Mouse (Mus musculus) fibroblast of lung, adult 2 months (primary cell): ENCODE results near the gene Podxl.
"Not testable (repeated sequence)": the region's sequence is repeated elsewhere in the genome, so short reads cannot be mapped to it uniquely, and the experiment has no call there.

Experiments used
- DNase-seq: peaks from one replicate; pipeline ENCODE4 v3.0.0-alpha.2; 2011; ENCODE audit warnings: low read depth

Gene Podxl

DNA sequence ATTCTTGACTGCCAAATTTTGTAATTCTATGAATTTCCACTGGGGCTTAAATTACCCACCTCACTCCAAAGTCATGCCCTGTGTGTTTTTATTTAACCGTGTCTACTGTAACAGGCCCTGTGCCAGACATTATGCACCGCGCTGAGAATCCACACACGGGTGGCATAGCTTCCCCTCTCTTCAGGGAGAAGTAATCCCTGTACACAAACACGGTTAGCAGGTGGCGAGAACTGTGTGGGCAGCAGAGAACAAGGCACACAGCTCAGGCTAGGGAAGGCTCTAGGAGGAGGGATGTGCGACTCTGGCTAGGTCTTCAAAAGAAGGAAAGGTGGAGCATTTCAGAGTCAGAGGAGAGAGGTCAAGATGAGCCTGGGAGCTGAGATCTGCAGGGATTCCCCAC lies 3.4 kb upstream of the Podxl start:
- DNase-seq: no peak

DNA sequence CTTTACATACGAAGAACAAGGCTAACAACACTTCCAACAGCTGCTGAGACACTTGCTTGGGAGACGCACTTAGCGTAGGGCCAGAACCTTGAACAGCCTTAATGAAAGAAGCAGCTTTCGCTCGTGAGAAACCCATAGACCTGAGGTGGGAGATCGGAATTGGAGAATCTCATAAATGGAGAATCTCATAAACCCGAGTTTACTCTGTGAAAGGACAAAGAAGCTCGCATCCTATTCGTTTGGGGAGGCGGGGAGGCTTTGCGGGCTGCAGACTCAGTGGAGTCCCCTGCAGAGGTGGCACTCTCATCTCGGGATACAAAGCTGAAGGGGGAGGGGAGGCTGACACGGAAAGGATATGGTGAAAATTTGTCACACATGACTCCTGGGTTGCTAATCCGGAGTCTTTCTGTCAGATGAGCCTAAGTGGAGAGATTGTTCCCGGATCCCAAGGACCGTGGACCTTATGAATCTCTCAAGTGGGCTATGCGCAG lies 1.2 kb upstream of the Podxl start:
- DNase-seq: no peak

- no peak for DNase-seq
These were observed 376 bp upstream of the Podxl start for GRCm38 (mm10) chr6:31564182-31564531.

DNA sequence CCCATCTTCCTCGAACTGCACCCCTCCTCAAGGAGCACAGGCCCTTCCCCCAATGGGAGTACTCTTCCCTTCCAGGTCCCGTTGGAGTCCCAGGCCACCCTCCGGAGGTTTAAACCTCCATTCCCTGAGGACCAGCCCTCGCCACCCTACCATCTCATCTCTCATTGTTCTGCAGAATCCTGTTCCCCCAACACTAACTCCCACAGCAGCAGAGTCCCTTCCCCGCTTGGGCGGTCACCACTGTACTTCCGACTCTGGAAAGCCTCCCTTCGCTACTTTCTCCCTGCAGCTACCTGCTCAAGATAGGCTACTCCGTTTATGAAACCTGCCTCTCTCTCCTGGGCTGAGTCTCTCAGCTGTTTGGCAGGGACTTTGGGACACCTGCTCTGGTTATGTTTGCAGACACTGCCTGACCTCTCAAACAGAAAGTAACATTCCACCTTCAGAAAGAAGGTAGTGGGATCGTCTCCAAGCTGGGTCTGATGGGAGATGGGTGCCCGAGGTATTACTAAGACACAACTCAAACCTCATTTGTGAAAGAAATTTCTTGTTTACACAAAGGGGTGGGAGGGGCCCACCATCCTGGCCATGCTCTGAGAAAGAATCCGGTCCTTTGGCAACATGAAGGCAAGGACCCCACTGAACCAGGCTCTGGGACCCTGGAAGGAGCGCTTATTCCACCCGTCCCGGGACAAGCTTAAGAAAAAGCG lies 1.3 kb downstream of the Podxl start:
- no peak for DNase-seq

GRCm38 (mm10) chr6:31561948-31562347 lies 1.8 kb downstream of the Podxl start:
- DNase-seq: not testable (repeated sequence)

DNA sequence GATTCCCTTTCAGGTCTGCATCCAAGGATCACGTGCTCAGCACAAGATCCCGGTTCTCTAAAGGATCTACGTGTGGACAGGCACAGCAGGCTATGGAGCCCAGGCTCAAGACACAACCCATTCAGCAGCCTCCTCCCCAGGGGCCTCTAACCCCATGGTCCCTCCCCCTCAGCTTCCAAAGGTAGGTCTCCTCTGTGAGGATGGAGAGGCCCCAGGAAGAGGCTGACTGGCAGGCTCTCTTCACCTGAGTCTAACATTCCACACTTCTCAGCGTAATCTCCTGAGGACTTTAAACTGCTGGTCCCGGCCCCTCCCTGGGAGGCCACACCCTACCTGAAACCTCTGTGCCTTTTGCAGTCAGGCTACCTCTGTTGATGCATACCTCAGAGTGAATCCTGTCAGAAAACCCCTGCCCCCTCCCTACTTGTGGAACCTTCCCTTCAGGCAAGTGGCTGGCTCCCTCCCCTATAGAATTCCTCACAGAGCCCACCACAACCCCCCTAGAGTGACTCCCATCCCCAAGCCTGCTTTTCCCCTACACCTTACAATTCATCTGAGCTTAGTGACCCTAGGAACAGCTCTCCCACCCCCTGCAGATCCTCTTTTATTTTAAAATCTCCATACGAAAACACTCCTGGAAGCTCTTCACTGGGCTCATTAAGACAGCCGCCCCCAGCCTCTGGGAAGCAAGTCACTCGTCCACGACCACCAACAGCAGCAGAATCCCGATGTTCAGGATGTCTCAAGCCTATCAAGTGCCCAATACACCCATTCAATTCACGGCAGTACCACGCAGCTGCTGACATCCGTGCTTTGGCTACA lies 3.4 kb downstream of the Podxl start:
- DNase-seq: no peak

GRCm38 (mm10) chr6:31556460-31557100 lies 7.2 kb downstream of the Podxl start:
- no peak for DNase-seq

GRCm38 (mm10) chr6:31550876-31551532 lies 12.8 kb downstream of the Podxl start:
- peak; percentile 19 for DNase-seq

DNA sequence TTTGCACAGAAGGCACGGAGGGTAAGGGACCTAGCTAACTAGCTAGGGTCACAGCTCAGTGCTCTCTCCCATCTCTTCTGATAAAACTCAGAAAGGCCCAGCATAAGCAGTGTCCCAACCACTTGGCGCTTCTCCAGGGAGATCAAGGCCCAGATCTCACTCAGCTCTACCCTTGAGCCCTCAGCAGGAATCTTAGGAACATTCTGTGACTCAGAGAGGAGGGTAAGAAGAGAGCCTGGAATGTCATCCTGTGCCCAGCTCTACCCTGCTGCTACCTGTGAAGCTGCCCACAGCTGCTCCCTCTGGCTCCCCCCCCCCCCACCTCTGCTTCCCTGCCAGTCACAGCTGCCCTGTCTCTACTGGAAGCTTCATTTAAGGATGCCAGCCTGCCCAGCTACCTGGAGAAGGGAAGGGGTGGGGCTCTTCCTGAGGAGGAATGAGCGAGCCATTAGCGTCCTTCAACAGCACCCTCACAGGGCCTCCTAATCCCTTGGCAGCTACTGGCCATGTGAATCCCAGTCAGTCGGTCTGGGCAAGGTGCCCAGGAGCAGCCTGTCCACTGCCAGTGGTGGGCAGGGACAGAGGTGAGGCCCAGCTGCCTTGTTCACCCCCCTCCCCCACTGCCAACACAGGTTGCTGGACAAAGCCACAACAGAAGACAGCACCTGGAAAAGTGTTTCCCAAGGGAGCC lies 14.3 kb downstream of the Podxl start:
- DNase-seq: no peak

DNA sequence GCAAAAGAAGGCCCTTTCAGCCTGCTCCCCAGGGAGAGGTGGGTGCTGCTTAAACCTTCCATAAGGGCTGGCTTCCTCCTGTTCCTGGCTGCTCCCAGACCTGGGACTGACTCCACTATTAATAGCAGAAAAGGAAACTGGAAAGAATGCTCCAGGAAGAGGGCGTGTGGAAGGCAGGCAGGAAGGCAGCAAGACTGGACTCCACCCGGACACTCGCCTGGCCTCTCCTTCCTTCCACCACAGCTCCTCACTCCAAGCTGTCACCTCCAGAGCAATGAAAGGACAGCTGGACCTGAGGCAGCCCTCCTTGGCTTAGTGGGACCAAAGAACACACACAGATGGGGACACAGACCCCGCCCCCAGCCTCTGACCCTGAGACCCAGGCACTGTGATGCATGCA lies 19.5 kb downstream of the Podxl start:
- DNase-seq: no peak

- no peak for DNase-seq
These were observed 23.8 kb downstream of the Podxl start for GRCm38 (mm10) chr6:31540018-31540417.

DNA sequence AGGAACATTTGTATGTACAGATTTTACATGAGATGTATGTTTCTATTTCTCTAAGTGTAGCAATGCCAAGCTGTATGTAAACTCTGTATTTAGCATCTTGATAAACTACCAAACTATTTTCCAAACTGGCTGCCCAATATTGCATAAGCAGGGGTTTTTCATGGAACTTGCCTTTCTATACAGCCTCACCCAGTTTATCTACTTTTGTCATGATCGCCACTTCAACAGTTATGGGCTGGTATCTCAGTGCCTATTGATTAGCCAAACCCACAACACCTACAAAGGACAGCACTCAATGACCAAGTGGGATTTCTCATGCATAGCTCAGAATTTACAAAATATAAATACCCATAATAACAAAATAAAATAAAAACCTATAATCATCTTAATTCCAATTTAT lies 25.7 kb downstream of the Podxl start:
- DNase-seq: no peak

- DNase-seq: no peak
These were observed 26.6 kb downstream of the Podxl start for GRCm38 (mm10) chr6:31537193-31537592.

DNA sequence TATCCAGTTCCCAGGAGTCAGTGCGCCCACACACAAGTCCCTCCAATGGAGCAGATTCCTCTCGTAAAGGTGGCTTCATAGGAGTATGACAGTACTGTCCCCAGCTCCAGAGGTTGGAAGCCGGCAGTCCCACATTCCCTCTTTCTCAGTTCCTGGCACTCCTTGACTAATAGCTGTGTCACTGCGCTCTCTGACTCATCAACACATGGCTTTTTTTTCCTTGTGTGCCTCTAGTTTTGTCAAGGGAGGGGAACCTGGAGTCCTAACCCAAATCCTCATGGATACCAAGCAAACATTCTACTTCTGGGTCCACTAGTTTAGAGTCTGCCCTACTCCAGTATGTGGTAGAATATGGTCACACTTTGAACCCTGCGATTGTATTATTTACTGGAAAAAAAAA lies 29.1 kb downstream of the Podxl start:
- no peak for DNase-seq

- DNase-seq: no peak
These were observed 31.9 kb downstream of the Podxl start for GRCm38 (mm10) chr6:31531880-31532279.

GRCm38 (mm10) chr6:31528339-31528738 lies 35.4 kb downstream of the Podxl start:
- no peak for DNase-seq

DNA sequence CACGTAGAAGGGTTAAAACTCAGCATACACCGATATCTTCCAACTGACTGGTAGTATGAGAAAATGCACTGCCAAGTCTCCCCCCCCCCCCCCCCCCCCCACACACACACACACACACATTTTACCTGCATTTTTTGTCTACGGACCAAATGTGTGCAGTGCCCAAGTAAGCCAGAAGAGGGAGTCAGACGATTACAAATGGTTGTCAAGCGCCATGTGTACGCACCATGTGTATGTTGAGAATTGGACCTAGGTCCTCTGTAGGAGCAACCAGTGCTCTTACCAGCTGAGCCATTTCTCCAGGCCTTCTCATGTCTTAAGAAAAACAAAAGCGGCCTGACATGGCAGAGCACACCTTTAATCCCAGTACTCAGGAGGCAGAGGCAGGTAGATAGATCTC lies 35.9 kb downstream of the Podxl start:
- DNase-seq: no peak

- DNase-seq: no peak
These were observed 36.9 kb downstream of the Podxl start for GRCm38 (mm10) chr6:31526929-31527328.

DNA sequence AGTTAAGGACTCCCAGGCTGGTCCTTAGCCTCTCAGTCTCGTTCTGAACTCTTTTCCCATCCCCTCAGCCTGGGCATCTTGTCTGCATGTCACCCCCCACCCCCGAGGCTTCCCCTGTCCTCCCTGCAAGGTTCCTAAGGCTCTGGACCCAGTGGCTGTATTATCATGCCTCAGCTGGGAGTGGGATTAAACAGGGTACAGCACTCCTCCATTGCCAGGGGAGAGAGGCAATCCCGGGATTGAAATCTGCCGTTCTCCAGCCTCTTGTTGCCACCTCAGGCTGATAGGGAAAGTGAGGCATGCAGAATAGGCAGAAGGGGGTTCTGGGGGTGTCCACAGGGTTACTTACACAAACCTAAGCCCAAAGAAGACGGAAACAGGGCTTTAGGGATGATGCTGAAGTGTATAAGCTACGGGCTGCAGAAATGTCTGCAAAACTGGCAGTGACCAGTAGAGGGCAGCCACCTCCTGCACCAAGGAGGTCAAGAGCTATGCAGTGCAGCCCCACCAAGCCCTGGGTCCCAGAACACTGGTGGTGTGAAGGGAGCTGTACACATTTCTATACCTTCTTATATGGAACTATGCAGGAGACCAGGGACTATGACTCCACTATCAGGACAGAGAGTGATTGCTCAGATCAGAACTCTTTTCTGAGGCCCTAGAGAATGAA lies 38.4 kb downstream of the Podxl start:
- no peak for DNase-seq

DNA sequence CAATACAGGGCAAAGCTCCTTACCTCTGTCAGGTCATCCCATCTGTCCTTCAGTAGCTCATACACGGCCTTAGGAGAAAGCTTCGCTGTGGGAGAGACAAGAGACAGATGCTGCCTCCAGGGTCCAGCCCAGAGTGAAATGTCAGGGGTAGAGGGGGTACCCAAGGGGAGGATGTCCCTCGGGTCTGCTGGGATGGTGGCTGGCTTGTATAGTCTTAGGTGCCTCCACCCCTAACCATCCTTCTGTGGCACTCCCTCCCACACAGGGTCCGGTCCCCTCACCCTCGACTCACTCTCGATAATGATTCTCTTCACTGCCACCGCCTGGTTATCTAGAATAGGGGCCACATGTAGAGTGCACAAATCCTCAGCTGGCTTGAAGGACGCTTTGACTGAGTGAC lies 39.1 kb downstream of the Podxl start:
- DNase-seq: no peak

- no peak for DNase-seq
These were observed 39.7 kb downstream of the Podxl start for GRCm38 (mm10) chr6:31524121-31524520.
